In the genomic region with DNA sequence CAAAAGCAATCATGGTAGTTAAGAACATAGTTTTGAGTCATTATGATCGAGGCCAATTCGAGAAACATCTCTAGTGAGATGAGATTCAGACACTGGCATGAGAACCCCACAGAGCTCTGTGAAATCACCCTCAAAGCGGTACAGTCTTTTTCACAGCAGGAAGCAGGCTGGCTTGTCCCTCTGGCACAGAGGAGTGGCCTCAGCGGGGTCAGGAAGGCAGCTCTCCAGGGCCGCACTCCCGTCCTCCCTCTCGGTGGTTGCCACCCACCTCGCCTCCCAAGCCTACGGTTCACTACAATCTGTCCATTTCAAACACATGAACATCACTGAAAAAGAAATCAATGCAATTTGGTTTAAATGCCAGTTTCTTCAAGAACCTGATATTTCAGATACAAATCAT, we compare ENCODE assay signal across 26 mouse cellular contexts.
"Had no signal": no experiment of that assay in that cellular context is flagged by ENCODE, and none has a peak within 500 bp of the region (broad histone marks: within the 10 kb centered on the region; RNA-seq: fewer than 3 reads in every experiment).

No protein-coding gene starts in this region.

- DNase-seq: gastrocnemius, postnatal 14 days; gastrocnemius, postnatal 36 days; heart, adult 11 months; heart, adult 2 months; heart, postnatal 14 days; heart, postnatal 36 days; kidney, adult 11 months; kidney, adult 2 months; kidney, adult 9 months; kidney, postnatal 14 days; kidney, postnatal 36 days; layer of hippocampus, adult 9-11 months; layer of hippocampus, postnatal 36 days; left cerebral cortex, postnatal 4 days; lung, adult 18-20 months had no signal

- ATAC-seq: hindbrain, postnatal 0 days; liver, embryonic 12.5 days had no signal

- H3K27me3 ChIP-seq: heart, embryonic 13.5 days; heart, embryonic 15.5 days; hindbrain, embryonic 13.5 days; hindbrain, embryonic 15.5 days; kidney, embryonic 15.5 days; limb, embryonic 13.5 days; limb, embryonic 15.5 days; liver, embryonic 12.5 days had no signal

- H3K4me1 ChIP-seq: heart, embryonic 13.5 days; hindbrain, embryonic 13.5 days; hindbrain, embryonic 15.5 days; limb, embryonic 13.5 days had no signal

- H3K27ac ChIP-seq: heart, adult 2 months; heart, embryonic 13.5 days; heart, embryonic 15.5 days; hindbrain, embryonic 13.5 days; hindbrain, embryonic 15.5 days; hindbrain, postnatal 0 days; kidney, embryonic 15.5 days; kidney, postnatal 0 days; limb, embryonic 13.5 days; limb, embryonic 15.5 days; liver, embryonic 12.5 days; liver, embryonic 14.5 days had no signal

- H3K4me3 ChIP-seq: heart, adult 2 months; heart, embryonic 13.5 days; heart, embryonic 15.5 days; hindbrain, embryonic 13.5 days; hindbrain, embryonic 15.5 days; kidney, embryonic 15.5 days; limb, embryonic 13.5 days; limb, embryonic 15.5 days; liver, embryonic 12.5 days had no signal
